Mouse (Mus musculus): ENCODE measurements around the gene Zfp444.

DNA sequence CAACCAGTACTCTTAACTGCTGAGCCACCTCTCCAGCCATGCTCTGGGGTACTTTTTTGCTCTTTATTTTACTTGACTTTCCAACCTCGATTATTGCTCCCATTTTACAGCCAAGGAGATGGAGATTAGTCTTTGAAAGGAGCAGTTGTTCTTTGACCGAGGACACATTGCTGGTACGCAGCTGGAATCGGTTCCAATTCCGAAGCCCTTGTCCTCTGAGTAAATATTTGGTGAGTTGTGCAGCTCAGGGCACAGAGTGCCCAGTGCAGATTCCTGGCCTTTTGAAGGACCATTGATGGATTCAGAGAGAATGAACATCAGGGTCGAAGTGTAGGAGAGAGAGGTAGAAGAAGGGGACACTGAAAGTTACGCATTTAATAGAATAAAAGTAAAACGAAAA is 1.8 kb downstream of the Zfp444 start:
- TF ChIP-seq CTCF (IDR thresholded peaks at IDR 0.05; ENCODE audit: control insufficient read depth, insufficient read depth, insufficient read length) (no peak), MAX (IDR thresholded peaks at IDR 0.05) (no peak), USF1 (IDR thresholded peaks at IDR 0.05; ENCODE audit: low read depth) (no peak)
